Mouse (Mus musculus) liver, embryonic 13.5 days (tissue): Measurements from ENCODE around the gene Crim1. TPM values are rescaled to one million over a fixed set of nuclear protein-coding genes. Genes with fewer than 3 reads are reported as not detected.
A peak's percentile ranks its signal among the peaks of the same experiment; 100 is the strongest.

Experiments
- ATAC-seq: fragments of 200-750 bp; cut with Nextera tagmentation; 2 replicates; pipeline ENCODE4 v1.8.0; 2017; ENCODE audit warnings: low read depth, mild to moderate bottlenecking, moderate number of reproducible peaks, moderate library complexity
- DNase-seq: peaks from one replicate; pipeline ENCODE4 v3.0.0; 2022
- H3K27ac ChIP-seq: fragments of 300-500 bp; sonication (generic); 2 replicates; pipeline ENCODE4 v1.5.1; 2015; ENCODE audit warnings: moderate library complexity, mild to moderate bottlenecking, inconsistent platforms
- H3K27me3 ChIP-seq: fragments of 300-500 bp; sonication (generic); 2 replicates; pipeline ENCODE4 v1.6.1; 2015; ENCODE audit warnings: mild to moderate bottlenecking, inconsistent platforms
- H3K36me3 ChIP-seq: fragments of 300-500 bp; sonication (generic); 2 replicates; pipeline ENCODE4 v1.6.1; 2015; ENCODE audit warnings: mild to moderate bottlenecking, inconsistent platforms
- H3K4me1 ChIP-seq: fragments of 300-500 bp; sonication (generic); replicated peaks from 2 replicates; pipeline ENCODE4 v1.6.1; 2015; ENCODE audit warnings: inconsistent platforms
- H3K4me2 ChIP-seq: fragments of 300-500 bp; sonication (generic); 2 replicates; pipeline ENCODE4 v1.6.1; 2015; ENCODE audit warnings: inconsistent platforms, mild to moderate bottlenecking, moderate library complexity
- H3K4me3 ChIP-seq: fragments of 300-500 bp; sonication (generic); replicated peaks from 2 replicates; pipeline ENCODE4 v1.5.1; 2015; ENCODE audit warnings: mild to moderate bottlenecking, inconsistent platforms
- H3K9ac ChIP-seq: fragments of 300-500 bp; sonication (generic); 2 replicates; pipeline ENCODE4 v1.6.1; 2015; ENCODE audit warnings: mild to moderate bottlenecking, inconsistent platforms
- H3K9me3 ChIP-seq: fragments of 300-500 bp; sonication (generic); replicated peaks from 2 replicates; pipeline ENCODE4 v1.6.1; 2016; ENCODE audit warnings: inconsistent platforms
- WGBS: fragments of 180-500 bp; shearing (Covaris S2); methylation state at CpG from one replicate; pipeline ENCODE4 v1.1.7; 2015; ENCODE audit not compliant: insufficient replicate concordance; 5-methylcytosine and 5-hydroxymethylcytosine counted together
- polyA plus RNA-seq: library from polyadenylated mRNA; unstranded; fragments of >200 nt; fragmentation: Nextera tagmentation; extraction: Ambion mirVana; gene quantifications from 2 replicates; pipeline ENCODE4 v1.2.1, GENCODE M21; 2015

Gene Crim1
- polyA plus RNA-seq, 1 experiment from 2014 or later, result 0.56 TPM

DNA sequence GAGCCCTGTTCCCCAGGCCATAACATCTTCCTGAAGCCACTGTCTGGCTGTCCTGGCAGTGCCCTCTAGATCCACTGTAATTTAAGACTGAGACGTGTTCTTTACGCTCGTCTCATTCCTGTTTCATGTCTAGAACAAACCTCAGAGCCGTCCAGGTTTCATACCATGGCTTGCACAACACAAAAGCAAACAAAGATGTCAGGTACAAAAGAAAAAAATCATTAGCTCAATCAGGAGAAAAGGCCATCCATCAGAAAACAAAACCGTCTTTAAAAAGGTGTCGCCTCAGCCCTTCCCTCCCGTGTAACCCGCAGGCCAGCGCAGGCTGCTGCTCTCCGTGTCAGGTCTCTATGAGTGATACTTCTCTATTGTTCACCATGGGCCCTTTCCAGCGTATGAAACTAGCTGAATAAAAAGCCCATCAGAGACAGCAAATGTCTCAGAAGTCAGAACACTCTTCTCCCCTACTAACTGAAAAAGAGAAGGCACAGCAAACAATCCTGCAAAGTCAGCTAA is 179.7 kb downstream of the Crim1 start:
- ATAC-seq, result no peak

DNA sequence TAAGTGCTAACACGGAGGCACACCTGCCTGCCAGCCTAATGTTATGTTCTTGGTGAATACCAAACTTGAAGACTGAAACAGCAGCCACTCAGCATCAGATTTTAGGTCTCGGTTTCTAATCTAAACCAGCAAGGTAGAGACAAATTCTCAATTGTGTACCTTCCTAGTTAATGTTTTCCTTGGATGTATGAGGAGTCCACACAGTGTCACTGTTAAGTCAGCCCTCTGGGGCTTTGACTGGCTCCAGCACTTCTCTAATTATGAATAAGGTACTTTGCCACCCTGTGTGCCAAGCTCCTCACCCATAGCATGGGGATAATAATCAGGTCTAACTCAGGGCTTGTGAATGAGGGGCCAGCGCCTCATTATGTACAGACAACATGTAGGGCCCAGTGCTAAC is 182.3 kb downstream of the Crim1 start:
- Histone ChIP-seq H3K9ac (no peak overlapping the region), H3K27me3 (no peaks in the 10 kb centered on the region), H3K27ac (no peak overlapping the region), H3K4me3 (no peak overlapping the region), H3K4me1 (peaks cover 4% of the 10 kb centered on the region; the same call in 1 of the 2 replicates), H3K4me2 (no peak overlapping the region), H3K9me3 (no peaks in the 10 kb centered on the region), H3K36me3 (peaks cover 26% of the 10 kb centered on the region)
- WGBS, result 71% methylated on average over 3 of the region's 3 CpGs
- DNase-seq (no peak), ATAC-seq (peak; percentile 38)

More for the DNA sequence above, 179.7 kb downstream of the Crim1 start:
- no peak overlapping the region for H3K4me2 ChIP-seq
- H3K4me3 ChIP-seq, result no peak overlapping the region
- no peaks in the 10 kb centered on the region for H3K9me3 ChIP-seq
- H3K9ac ChIP-seq, result no peak overlapping the region
- 85% methylated on average over 11 of the region's 11 CpGs for WGBS
- peaks cover 24% of the 10 kb centered on the region for H3K36me3 ChIP-seq
- no peak overlapping the region for H3K27ac ChIP-seq
- no peak for DNase-seq
- H3K27me3 ChIP-seq, result no peaks in the 10 kb centered on the region
- H3K4me1 ChIP-seq, result peaks cover 4% of the 10 kb centered on the region; the same call in 1 of the 2 replicates

DNA sequence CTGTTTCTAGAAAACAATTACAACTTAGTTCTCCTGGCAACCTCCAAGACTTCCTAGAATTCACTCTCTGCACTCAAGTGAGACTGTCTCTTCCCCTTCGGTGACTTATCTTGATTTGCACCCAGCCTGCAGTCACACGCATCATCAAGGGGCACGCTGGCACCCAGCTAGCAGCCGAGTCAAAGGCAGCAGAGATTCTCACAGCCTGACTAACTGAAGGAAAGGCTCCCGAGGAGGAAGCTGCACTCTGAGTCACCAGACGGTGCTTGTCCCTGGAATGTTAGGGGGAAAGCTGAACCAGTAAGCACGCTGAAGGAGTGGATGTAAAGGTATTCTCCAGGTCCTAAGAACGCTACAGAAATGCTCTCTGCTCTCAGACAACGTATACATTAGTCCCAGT is 187.6 kb downstream of the Crim1 start:
- peaks cover 7% of the 10 kb centered on the region; the same call in 1 of the 2 replicates for H3K4me1 ChIP-seq
- no peak overlapping the region for H3K9ac ChIP-seq
- 55% methylated on average over 9 of the region's 9 CpGs for WGBS
- H3K36me3 ChIP-seq, result 0 out of 2 replicates have a peak, but pooled peaks cover 4% of the 10 kb centered on the region
- H3K27me3 ChIP-seq, result no peaks in the 10 kb centered on the region
- no peak for DNase-seq
- H3K9me3 ChIP-seq, result no peaks in the 10 kb centered on the region
- peak overlapping the region; percentile 44; the same call in 1 of the 2 replicates for H3K27ac ChIP-seq
- no peak overlapping the region for H3K4me3 ChIP-seq
- H3K4me2 ChIP-seq, result no peak overlapping the region
- 0 out of 2 replicates have a peak, but pooled peaks have one; percentile 4 for ATAC-seq

DNA sequence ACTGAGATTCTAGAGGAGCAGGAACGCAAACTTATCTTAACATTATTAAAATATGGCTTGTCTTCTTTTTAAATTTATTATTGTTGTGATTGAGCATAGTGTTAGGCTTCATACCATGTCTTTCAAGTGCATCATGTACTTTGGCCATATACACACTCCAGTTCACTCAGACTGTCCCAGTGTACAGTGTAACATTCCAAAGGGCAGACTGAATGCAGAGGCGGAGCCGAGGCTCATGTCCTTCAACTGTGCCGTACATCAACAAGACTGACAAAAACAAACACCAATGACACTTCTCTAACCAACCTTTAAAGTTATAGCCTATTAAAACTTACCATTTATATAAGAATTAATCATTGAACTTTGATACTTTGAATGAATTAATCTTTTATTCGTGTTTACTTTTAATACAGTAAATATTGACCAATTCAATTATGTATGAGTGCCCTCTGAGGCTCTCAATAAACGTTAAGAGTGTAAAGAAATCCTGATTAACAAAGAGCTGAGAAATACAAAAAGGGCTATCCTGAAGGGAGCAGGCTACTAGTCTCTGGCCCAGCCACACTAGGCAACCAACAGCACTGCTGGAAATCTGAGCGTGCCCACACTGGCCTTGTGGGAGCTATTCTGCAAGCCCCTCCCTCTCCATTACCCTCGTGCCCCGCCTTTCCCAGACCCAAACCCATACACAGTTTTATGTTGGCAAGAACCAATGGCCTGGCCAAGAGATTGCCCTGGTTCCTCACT is 188.2 kb downstream of the Crim1 start:
- no peaks in the 10 kb centered on the region for H3K9me3 ChIP-seq
- ATAC-seq (peak; percentile 79), DNase-seq (no peak)
- no peak overlapping the region for H3K4me2 ChIP-seq
- H3K4me1 ChIP-seq, result peaks cover 7% of the 10 kb centered on the region; the same call in 1 of the 2 replicates
- H3K9ac ChIP-seq, result no peak overlapping the region
- no peak overlapping the region for H3K4me3 ChIP-seq
- no peak overlapping the region; the same call in 1 of the 2 replicates for H3K27ac ChIP-seq
- WGBS, result 75% methylated on average over 9 of the region's 9 CpGs
- no peaks in the 10 kb centered on the region for H3K27me3 ChIP-seq
- 0 out of 2 replicates have a peak, but pooled peaks cover 4% of the 10 kb centered on the region for H3K36me3 ChIP-seq

DNA sequence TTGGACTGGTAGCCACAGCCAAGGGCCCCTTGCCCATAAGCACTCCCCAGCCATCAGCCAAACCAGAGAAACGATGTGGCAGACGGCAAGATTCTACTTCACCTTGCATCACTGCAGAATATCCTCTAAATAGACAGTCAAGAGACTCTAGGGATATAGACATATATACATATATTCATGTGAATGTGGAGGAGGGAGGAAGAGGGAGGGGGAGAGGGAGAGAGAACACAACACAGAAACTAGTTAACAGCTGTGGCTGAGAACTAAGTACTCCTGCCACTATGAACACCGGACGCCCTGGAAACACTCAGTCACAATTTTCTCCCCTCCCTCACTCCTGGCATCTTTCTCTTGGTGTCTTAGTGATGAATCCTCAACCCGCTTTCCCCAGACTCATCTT is 189.5 kb downstream of the Crim1 start:
- 0 out of 2 replicates have a peak, but pooled peaks cover 7% of the 10 kb centered on the region for H3K36me3 ChIP-seq
- H3K9ac ChIP-seq, result no peak overlapping the region
- no peak overlapping the region for H3K4me3 ChIP-seq
- H3K4me1 ChIP-seq, result peaks cover 7% of the 10 kb centered on the region; the same call in 1 of the 2 replicates
- H3K27me3 ChIP-seq, result no peaks in the 10 kb centered on the region
- H3K27ac ChIP-seq, result no peak overlapping the region
- 91% methylated on average over 5 of the region's 5 CpGs for WGBS
- no peak for DNase-seq
- H3K9me3 ChIP-seq, result no peaks in the 10 kb centered on the region
- H3K4me2 ChIP-seq, result no peak overlapping the region
- no peak for ATAC-seq

DNA sequence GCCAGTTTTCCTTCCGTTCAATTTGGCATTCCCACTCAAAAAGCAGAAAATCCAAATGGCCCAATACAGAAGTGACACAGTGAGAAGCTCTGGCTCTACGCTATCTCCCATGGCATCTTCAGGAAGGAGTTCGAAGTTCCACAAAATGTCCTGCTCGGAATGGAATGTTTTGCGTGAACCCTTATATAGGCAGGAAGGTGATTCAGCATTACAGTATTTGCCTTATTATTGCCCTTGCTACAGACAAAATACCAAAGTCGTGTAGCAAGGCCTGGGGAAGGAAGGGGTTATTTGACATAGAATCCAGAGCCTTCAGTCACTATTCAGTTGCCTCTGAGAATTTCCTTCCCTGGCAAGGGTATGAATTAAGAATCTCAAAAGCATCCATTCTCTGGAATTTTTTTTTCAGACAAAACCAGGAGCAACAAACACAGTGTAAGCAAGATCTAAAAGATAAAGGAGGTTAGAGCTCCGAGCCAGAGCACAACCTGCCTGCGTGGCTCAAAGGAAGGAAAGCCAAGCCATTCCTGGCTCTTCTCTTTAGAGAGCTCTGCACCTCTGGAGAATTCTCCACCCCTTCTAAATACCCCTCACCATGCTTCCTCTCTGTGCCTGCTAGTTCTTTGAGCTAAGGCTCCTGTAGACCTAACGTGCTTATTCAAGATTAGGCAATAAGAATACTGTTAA is 192.5 kb downstream of the Crim1 start:
- no peak for ATAC-seq
- DNase-seq, result no peak
- WGBS, result 72% methylated on average over 9 of the region's 9 CpGs
- H3K27ac ChIP-seq, result no peak overlapping the region
- H3K9ac ChIP-seq, result no peak overlapping the region
- no peaks in the 10 kb centered on the region for H3K27me3 ChIP-seq
- peaks cover 5% of the 10 kb centered on the region; the same call in 1 of the 2 replicates for H3K4me1 ChIP-seq
- peaks cover 7% of the 10 kb centered on the region; the same call in 1 of the 2 replicates for H3K36me3 ChIP-seq
- H3K4me2 ChIP-seq, result no peak overlapping the region
- no peak overlapping the region for H3K4me3 ChIP-seq
- H3K9me3 ChIP-seq, result no peaks in the 10 kb centered on the region

DNA sequence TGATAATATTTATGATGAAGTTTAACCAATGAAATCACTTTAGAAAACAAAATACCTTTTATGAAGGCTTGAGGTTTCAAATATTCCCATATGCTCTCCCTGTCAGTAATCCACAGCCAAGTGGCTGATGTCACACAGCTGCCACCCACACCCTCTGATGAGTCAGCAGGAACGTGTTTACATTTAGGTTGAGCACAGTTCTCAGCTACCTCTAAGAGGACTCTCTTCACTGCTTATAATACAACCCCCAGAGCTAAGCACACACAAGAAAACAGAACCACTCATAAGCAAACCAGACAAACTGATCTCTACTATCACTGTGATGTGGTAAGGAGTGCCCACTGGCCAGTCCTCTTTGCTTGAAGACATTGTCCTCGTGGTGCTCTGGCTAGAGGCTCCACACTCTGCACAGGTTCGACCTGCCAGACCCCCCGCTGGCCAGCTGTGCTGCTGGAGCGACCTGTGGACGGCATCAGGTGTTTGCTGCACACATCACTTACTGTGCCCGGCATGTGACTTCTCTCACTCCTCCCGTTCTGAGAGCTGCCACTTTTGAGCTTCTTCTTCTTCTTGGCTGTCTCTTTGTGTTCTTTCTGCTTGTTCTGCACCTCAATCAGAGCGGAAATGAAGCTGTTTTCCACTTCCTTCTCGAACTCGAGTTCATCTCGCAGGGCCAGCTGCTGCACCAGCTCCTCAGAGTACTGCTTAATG is 200.2 kb downstream of the Crim1 start:
- WGBS, result 64% methylated on average over 12 of the region's 12 CpGs
- ATAC-seq (peak; percentile 97), DNase-seq (peak; percentile 64)
- Histone ChIP-seq H3K27ac (peak overlapping the region; percentile 79), H3K4me3 (no peak overlapping the region), H3K4me2 (peak overlapping the region; percentile 38; the same call in 1 of the 2 replicates), H3K9me3 (no peaks in the 10 kb centered on the region), H3K27me3 (no peaks in the 10 kb centered on the region), H3K4me1 (peaks cover 29% of the 10 kb centered on the region), H3K36me3 (peaks cover 43% of the 10 kb centered on the region), H3K9ac (peak overlapping the region; percentile 59)

DNA sequence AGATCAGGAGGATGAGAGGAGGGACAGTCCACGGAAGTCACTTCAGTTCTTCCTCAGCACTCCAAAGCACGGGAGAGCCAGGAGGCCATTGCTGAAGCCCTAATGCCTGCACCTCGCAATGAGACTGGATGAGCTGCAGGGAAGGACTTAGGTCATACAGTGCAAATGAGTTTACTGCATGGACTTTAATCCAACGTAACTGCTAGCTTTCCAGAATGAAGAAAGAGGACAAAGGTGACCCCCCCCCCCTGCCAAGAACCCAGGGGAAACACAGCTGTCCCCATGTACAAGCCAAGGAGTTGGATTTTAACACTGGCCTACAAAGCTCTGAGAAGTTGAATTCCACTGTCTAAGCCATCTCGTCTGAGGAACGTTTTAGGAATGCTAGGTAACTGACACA is 201.3 kb downstream of the Crim1 start:
- Histone ChIP-seq H3K27me3 (no peaks in the 10 kb centered on the region), H3K4me3 (no peak overlapping the region), H3K9me3 (no peaks in the 10 kb centered on the region), H3K4me1 (peaks cover 36% of the 10 kb centered on the region), H3K4me2 (no peak overlapping the region), H3K27ac (peak overlapping the region; percentile 79), H3K36me3 (peaks cover 40% of the 10 kb centered on the region), H3K9ac (no peak overlapping the region)
- no peak for ATAC-seq
- DNase-seq, result no peak
- 67% methylated on average over 6 of the region's 6 CpGs for WGBS

DNA sequence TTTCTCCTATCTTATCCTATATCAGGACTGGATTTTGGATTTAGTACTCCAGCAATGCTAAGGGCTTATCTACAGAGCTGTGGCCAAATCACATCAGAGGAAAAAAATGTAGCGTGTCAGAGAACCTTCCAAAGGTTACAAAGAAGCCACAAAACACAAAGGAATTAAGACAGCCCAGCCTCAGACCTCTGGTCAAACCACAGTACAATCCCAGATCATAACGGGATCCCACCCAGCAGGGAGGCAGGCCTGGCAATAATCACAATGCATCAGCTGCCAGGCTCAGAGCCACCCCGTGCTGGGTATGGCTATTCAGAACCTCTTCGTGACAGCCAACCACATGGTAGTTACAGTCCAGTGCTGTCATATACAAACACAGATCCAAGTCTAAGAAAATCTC is 201.7 kb downstream of the Crim1 start:
- Histone ChIP-seq H3K4me1 (peaks cover 36% of the 10 kb centered on the region), H3K4me3 (no peak overlapping the region), H3K36me3 (peaks cover 40% of the 10 kb centered on the region), H3K9me3 (no peaks in the 10 kb centered on the region), H3K27me3 (no peaks in the 10 kb centered on the region), H3K27ac (peak overlapping the region; percentile 79), H3K9ac (no peak overlapping the region), H3K4me2 (no peak overlapping the region)
- no peak for DNase-seq
- WGBS, result 68% methylated on average over 4 of the region's 4 CpGs
- no peak for ATAC-seq

DNA sequence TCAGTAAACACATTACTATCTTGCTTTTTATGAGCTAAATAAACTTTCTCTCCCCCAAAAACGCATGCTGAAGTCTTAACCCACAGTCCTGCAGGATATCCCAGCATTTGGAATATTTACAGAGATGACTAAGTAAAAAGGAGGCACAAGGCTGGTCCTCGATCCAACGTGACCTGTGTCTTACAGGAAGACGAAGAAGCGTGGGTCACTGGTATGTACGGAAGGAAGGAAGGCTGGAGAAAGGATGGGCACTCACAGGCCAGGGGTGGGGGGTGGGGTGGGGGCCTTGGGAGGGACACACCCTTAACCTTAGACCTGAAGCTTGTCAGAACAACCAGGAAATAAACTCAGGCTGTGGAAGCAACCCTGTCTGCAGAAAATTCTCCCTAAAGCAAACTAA is 202.1 kb downstream of the Crim1 start:
- H3K27ac ChIP-seq, result peak overlapping the region; percentile 79; the same call in 1 of the 2 replicates
- ATAC-seq (no peak), DNase-seq (no peak)
- no peaks in the 10 kb centered on the region for H3K9me3 ChIP-seq
- H3K27me3 ChIP-seq, result no peaks in the 10 kb centered on the region
- H3K36me3 ChIP-seq, result peaks cover 40% of the 10 kb centered on the region
- H3K4me2 ChIP-seq, result no peak overlapping the region
- H3K4me1 ChIP-seq, result peaks cover 39% of the 10 kb centered on the region
- H3K9ac ChIP-seq, result no peak overlapping the region
- 80% methylated on average over 6 of the region's 6 CpGs for WGBS
- H3K4me3 ChIP-seq, result no peak overlapping the region

DNA sequence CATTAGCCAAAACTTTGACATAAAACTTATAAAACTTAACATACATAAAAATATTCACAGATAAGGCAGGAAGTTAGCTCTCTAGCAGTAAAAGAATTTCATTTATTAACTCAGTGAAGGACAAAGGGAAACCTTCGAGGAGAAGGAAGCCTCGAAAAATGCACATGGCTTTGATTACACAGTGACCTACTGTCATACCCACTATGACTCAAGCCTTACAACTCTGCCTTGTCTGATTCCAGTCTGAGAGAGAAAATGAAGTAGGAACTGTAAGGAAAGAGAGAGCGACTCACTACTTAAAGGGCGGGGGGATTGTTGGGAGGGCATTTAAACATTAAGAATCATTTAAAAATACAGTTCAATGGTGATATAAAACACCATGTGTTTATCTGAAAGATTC is 203.2 kb downstream of the Crim1 start:
- 72% methylated on average over 4 of the region's 4 CpGs for WGBS
- H3K4me3 ChIP-seq, result no peak overlapping the region
- H3K36me3 ChIP-seq, result peaks cover 37% of the 10 kb centered on the region
- ATAC-seq (no peak), DNase-seq (no peak)
- no peaks in the 10 kb centered on the region for H3K27me3 ChIP-seq
- H3K4me1 ChIP-seq, result peaks cover 41% of the 10 kb centered on the region
- H3K9ac ChIP-seq, result no peak overlapping the region
- no peak overlapping the region for H3K27ac ChIP-seq
- no peak overlapping the region for H3K4me2 ChIP-seq
- H3K9me3 ChIP-seq, result no peaks in the 10 kb centered on the region
